Comparison of ENCODE assay signal across 8 mouse cellular contexts in genomic region chr19:60946656-60947055, GRCm38 (mm10). TPM values are rescaled to one million over a fixed set of nuclear protein-coding genes. Genes with fewer than 3 reads are reported as not detected.
DNase-seq lines count a peak whose midpoint lies in the region; ATAC-seq lines count a peak whose summit lies in the region.

No protein-coding gene starts in this region.

- no peaks in the 10 kb centered on the region for H3K36me3 ChIP-seq in kidney, embryonic 14.5 days (ENCODE audit: control insufficient read depth, insufficient read depth, low read length)
- no peaks in the 10 kb centered on the region for H3K36me3 ChIP-seq in kidney, embryonic 16.5 days (ENCODE audit: insufficient read depth, low read length)

- H3K4me1 ChIP-seq in kidney, embryonic 14.5 days (ENCODE audit: control insufficient read depth, insufficient read depth, low read length), result 0 out of 2 replicates have a peak, but pooled peaks cover 6% of the 10 kb centered on the region
- H3K4me1 ChIP-seq in kidney, embryonic 16.5 days (ENCODE audit: insufficient read depth, low read length), result peaks cover 13% of the 10 kb centered on the region

- H3K9me3 ChIP-seq in kidney, embryonic 14.5 days (ENCODE audit: control insufficient read depth, low read length), result no peaks in the 10 kb centered on the region
- no peaks in the 10 kb centered on the region for H3K9me3 ChIP-seq in kidney, embryonic 16.5 days (ENCODE audit: low read length)

- H3K4me2 ChIP-seq in kidney, embryonic 14.5 days (replicated peaks; ENCODE audit: low read depth, low read length), result no peak overlapping the region
- no peak overlapping the region for H3K4me2 ChIP-seq in kidney, embryonic 16.5 days (replicated peaks; ENCODE audit: low read depth, low read length)

- no peak overlapping the region for H3K4me3 ChIP-seq in kidney, embryonic 14.5 days (ENCODE audit: low read length)
- H3K4me3 ChIP-seq in kidney, embryonic 16.5 days (ENCODE audit: low read length), result no peak overlapping the region

- 57% methylated on average over 2 of the region's 2 CpGs for WGBS in kidney, embryonic 14.5 days
- 53% methylated on average over 2 of the region's 2 CpGs for WGBS in kidney, embryonic 16.5 days

- no peak overlapping the region; the same call in 1 of the 2 replicates for H3K27ac ChIP-seq in kidney, embryonic 14.5 days (ENCODE audit: low read depth, low read length)
- H3K27ac ChIP-seq in kidney, embryonic 16.5 days (ENCODE audit: low read length), result peak overlapping the region; percentile 49; the same call in 1 of the 2 replicates

- H3K9ac ChIP-seq in kidney, embryonic 14.5 days (ENCODE audit: low read depth, low read length), result no peak overlapping the region
- H3K9ac ChIP-seq in kidney, embryonic 16.5 days (replicated peaks; ENCODE audit: low read length), result no peak overlapping the region

- no peaks in the 10 kb centered on the region for H3K27me3 ChIP-seq in kidney, embryonic 14.5 days (ENCODE audit: control insufficient read depth, insufficient read depth, low read length)
- no peaks in the 10 kb centered on the region for H3K27me3 ChIP-seq in kidney, embryonic 16.5 days (ENCODE audit: insufficient read depth, low read length)

- ATAC-seq in kidney, embryonic 14.5 days (ENCODE audit: low FRiP score, low TSS enrichment), result no peak
- peak; percentile 91 for ATAC-seq in granulocyte monocyte progenitor cell, adult 5-6 weeks (replicated peaks; ENCODE audit: poor library complexity, severe bottlenecking)
- ATAC-seq in kidney, embryonic 16.5 days (ENCODE audit: low FRiP score, low TSS enrichment), result peak; percentile 55; the same call in 1 of the 2 replicates

- DNase-seq in kidney, adult 11 months, result peak; percentile 30
- peak; percentile 24 to 36 for DNase-seq in natural killer cell, adult 2 months (ENCODE audit: low spot score in 2 of 2)
- no peak for DNase-seq in spleen, adult 12 weeks (ENCODE audit: low spot score)
- DNase-seq in right cerebral cortex, postnatal 36 days (ENCODE audit: low spot score in 2 of 2), result no peak
- DNase-seq in c-Kit-positive CD71-positive TER-119-positive erythroid progenitor cells, embryonic 14.5 days (ENCODE audit: low spot score), result no peak

RNA-seq across cellular contexts. Expression of gene Grk5, which starts 57.1 kb away (rescaled TPM):
- polyA plus RNA-seq in kidney, embryonic 14.5 days (2014; fragmentation: Nextera tagmentation; extraction: Ambion mirVana), result 2.5 and 3.2 TPM in 2 replicates
- 0.52 and 4.0 TPM in 2 replicates for total RNA-seq in granulocyte monocyte progenitor cell, adult 5-6 weeks (2014; fragmentation: Nextera tagmentation)
- 0.65 and 1.1 TPM in 2 replicates for total RNA-seq in granulocyte monocyte progenitor cell, adult 5-6 weeks (2017)
- polyA plus RNA-seq in kidney, embryonic 16.5 days (2015; fragmentation: Nextera tagmentation; extraction: Ambion mirVana), result 2.7 TPM in 2 replicates

Comparison
In these comparisons a context has a peak if more than half of its experiments do, and no peak if none do; other contexts are left out.
1. DNase-seq: peak in kidney, adult 11 months (single experiment) and natural killer cell, adult 2 months (2 of 2); none in spleen, adult 12 weeks (single experiment), right cerebral cortex, postnatal 36 days (0 of 2) and c-Kit-positive CD71-positive TER-119-positive erythroid progenitor cells, embryonic 14.5 days (single experiment).